Mouse (Mus musculus): ENCODE data around the gene Ptrh2.
"Not testable (repeated sequence)": the region's sequence is repeated elsewhere in the genome, so short reads cannot be mapped to it uniquely, and the experiment has no call there.

Gene Ptrh2

GRCm38 (mm10) chr11:86734241-86734939 is 50.6 kb downstream of the Ptrh2 start:
- DNase-seq (ENCODE audit: low spot score): no peak

DNA sequence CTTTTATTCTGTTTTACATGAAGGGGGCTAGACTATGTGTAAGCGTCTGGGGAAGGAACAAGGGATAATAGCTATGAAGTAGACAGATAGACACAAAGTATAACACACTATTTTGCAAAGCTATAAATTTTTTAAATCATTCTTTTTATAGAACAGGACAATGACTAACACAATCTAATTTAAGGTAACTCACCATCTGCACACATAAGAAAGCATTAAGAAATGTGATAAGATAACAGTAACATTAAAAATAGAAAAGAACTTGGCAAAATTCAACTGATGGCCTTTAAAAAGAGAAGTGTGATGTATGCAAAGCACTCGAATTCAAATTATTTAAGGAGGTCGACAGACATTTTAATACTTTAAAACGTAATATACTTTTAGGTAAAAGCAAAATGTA is 51.2 kb downstream of the Ptrh2 start:
- no peak for DNase-seq (ENCODE audit: low spot score)

GRCm38 (mm10) chr11:86737301-86738000 is 53.7 kb downstream of the Ptrh2 start:
- DNase-seq (ENCODE audit: low spot score): no peak

- DNase-seq (ENCODE audit: low spot score): not testable (repeated sequence)
Measured at GRCm38 (mm10) chr11:86738308-86738707, 54.5 kb downstream of the Ptrh2 start.

- no peak for DNase-seq (ENCODE audit: low spot score)
Measured at GRCm38 (mm10) chr11:86738956-86739355, 55.2 kb downstream of the Ptrh2 start.

DNA sequence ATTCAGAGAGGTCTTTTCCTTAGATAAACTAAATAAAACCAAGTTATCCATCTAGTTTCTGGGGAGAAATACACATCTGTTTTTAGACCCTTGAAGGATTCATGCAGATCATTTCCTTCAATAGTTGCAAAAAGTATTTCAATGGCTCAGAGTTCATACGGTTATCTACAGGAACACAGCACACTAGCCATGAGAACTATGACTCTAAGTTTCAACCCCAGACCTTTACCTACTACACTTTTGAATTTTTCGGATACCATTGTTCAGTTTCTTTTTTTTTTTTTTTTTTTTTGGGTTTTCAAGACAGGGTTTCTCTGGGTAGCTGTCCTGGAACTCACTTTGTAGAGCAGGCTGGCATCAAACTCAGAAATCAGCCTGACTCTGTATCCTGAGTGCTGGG is 55.7 kb downstream of the Ptrh2 start:
- no peak for DNase-seq (ENCODE audit: low spot score)

DNA sequence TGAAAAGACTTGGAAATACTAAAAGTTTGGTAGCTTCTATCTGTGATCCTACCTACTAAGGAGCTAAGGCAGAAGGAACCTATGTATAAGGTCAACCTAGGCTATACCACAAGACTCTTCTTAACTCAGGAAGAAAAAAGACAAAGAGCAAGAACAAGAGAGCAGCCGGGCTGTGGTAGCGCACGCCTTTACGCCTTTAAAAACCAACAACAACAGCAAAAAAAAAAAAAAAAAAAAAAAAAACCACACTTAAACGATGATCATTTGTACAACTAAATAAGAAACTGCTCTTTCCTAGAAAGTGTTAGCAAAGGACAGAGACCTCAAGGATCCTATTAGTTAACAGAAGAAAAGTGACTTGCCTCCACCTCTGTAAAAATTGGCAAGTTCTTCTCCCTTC is 57.7 kb downstream of the Ptrh2 start:
- no peak for DNase-seq (ENCODE audit: low spot score)
